Mouse (Mus musculus) intestine, embryonic 15.5 days (tissue): ENCODE measurements around the gene Evx1. TPM values are rescaled to one million over a fixed set of nuclear protein-coding genes. Genes with fewer than 3 reads are reported as not detected.

Experiments used
- ATAC-seq: fragments of 200-750 bp; cut with Nextera tagmentation; 2 replicates; pipeline ENCODE4 v1.8.0; 2017; ENCODE audit warnings: moderate TSS enrichment, moderate library complexity
- H3K27ac ChIP-seq: fragments of 300-500 bp; sonication (generic); 2 replicates; pipeline ENCODE4 v1.5.1; 2015; ENCODE audit warnings: mild to moderate bottlenecking, inconsistent platforms
- H3K27me3 ChIP-seq: fragments of 300-500 bp; sonication (generic); replicated peaks from 2 replicates; pipeline ENCODE4 v1.6.1; 2015; ENCODE audit warnings: inconsistent platforms
- H3K36me3 ChIP-seq: fragments of 300-500 bp; sonication (generic); 2 replicates; pipeline ENCODE4 v1.6.1; 2015; ENCODE audit warnings: inconsistent platforms
- H3K4me1 ChIP-seq: fragments of 300-500 bp; sonication (generic); replicated peaks from 2 replicates; pipeline ENCODE4 v1.6.1; 2015; ENCODE audit warnings: inconsistent platforms
- H3K4me2 ChIP-seq: fragments of 300-500 bp; sonication (generic); replicated peaks from 2 replicates; pipeline ENCODE4 v1.6.1; 2015; ENCODE audit warnings: mild to moderate bottlenecking, inconsistent platforms
- H3K4me3 ChIP-seq: fragments of 300-500 bp; sonication (generic); replicated peaks from 2 replicates; pipeline ENCODE4 v1.5.1; 2015; ENCODE audit warnings: inconsistent platforms
- H3K9ac ChIP-seq: fragments of 300-500 bp; sonication (generic); 2 replicates; pipeline ENCODE4 v1.6.1; 2015; ENCODE audit warnings: inconsistent platforms
- H3K9me3 ChIP-seq: fragments of 300-500 bp; sonication (generic); 2 replicates; pipeline ENCODE4 v1.6.1; 2016; ENCODE audit warnings: inconsistent platforms
- WGBS: fragments of 180-500 bp; shearing (Covaris S2); methylation state at CpG from one replicate; pipeline ENCODE4 v1.1.7; 2015; 5-methylcytosine and 5-hydroxymethylcytosine counted together
- polyA plus RNA-seq: library from polyadenylated mRNA; unstranded; fragments of >200 nt; fragmentation: Nextera tagmentation; extraction: Ambion mirVana; gene quantifications from 2 replicates; pipeline ENCODE4 v1.2.1, GENCODE M21; 2015

Gene Evx1
- polyA plus RNA-seq, 1 experiment from 2014 or later: 0.20 TPM

DNA sequence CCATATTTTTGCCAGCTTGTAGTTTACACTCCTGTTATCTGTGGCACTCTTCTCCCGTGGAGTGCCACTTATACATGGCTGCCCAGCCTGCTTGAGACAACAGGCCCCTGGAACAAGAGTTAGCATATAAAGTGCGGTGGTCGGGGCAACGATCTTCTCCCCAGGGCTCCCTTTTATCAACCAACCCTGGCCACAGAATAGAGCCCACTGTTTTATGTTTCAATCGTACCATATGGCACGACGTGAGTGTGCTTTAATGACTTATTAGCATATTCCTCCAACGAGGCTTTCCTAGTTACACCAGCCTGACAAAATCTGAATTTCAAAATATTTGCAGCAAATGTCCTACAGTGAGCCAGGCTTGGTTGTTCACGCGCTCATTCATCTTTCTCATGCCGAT lies 53.2 kb downstream of the Evx1 start:
- Histone ChIP-seq H3K27ac (no peak overlapping the region), H3K27me3 (no peaks in the 10 kb centered on the region), H3K36me3 (no peaks in the 10 kb centered on the region), H3K9ac (no peak overlapping the region), H3K4me3 (no peak overlapping the region), H3K4me2 (no peak overlapping the region), H3K9me3 (no peaks in the 10 kb centered on the region), H3K4me1 (peaks cover 3% of the 10 kb centered on the region; the same call in 1 of the 2 replicates)
- 76% methylated on average over 11 of the region's 11 CpGs for WGBS
- ATAC-seq: no peak

- no peak for ATAC-seq
- peaks cover 3% of the 10 kb centered on the region; the same call in 1 of the 2 replicates for H3K4me1 ChIP-seq
- H3K27me3 ChIP-seq: no peaks in the 10 kb centered on the region
- H3K4me2 ChIP-seq: no peak overlapping the region
- H3K27ac ChIP-seq: no peak overlapping the region
- H3K9ac ChIP-seq: no peak overlapping the region
- no peaks in the 10 kb centered on the region for H3K9me3 ChIP-seq
- H3K4me3 ChIP-seq: no peak overlapping the region
- H3K36me3 ChIP-seq: no peaks in the 10 kb centered on the region
- WGBS: 78% methylated on average over 4 of the region's 4 CpGs
These were observed 53.8 kb downstream of the Evx1 start for GRCm38 (mm10) chr6:52367067-52367466.

Other genes starting within 250 kb of the Evx1 start
- 0.86 and 1.2 TPM in 2 replicates for gene Hoxa1, start 155.2 kb upstream of the Evx1 start, polyA plus RNA-seq
- 7.4 and 8.6 TPM in 2 replicates for gene Hoxa2, start 148.7 kb upstream of the Evx1 start, polyA plus RNA-seq
- 1.9 and 2.0 TPM in 2 replicates for gene 5730596B20Rik, start 136.0 kb upstream of the Evx1 start, polyA plus RNA-seq
- 3.7 and 4.5 TPM in 2 replicates for gene Hoxa4, start 121.7 kb upstream of the Evx1 start, polyA plus RNA-seq
- 22.9 and 25.1 TPM in 2 replicates for gene Hoxa5, start 108.9 kb upstream of the Evx1 start, polyA plus RNA-seq
- gene Hoxa6, start 104.8 kb upstream of the Evx1 start, polyA plus RNA-seq: 2.2 and 2.3 TPM in 2 replicates
- gene Hoxa3, start 100.2 kb upstream of the Evx1 start, polyA plus RNA-seq: 5.8 and 6.2 TPM in 2 replicates
- gene Gm28308, start 100.2 kb upstream of the Evx1 start, polyA plus RNA-seq: not detected in 2 replicates
- gene Hoxa7, start 91.6 kb upstream of the Evx1 start, polyA plus RNA-seq: 7.5 and 9.4 TPM in 2 replicates
- 5.3 and 6.3 TPM in 2 replicates for gene Hoxa9, start 82.4 kb upstream of the Evx1 start, polyA plus RNA-seq
- gene Hoxa10, start 72.6 kb upstream of the Evx1 start, polyA plus RNA-seq: 11.4 and 20.2 TPM in 2 replicates
- gene Hoxa11, start 67.7 kb upstream of the Evx1 start, polyA plus RNA-seq: 2.0 and 3.3 TPM in 2 replicates
- gene Hoxa13, start 52.6 kb upstream of the Evx1 start, polyA plus RNA-seq: 0.59 and 0.61 TPM in 2 replicates